Mouse (Mus musculus): ENCODE data around the gene Larp6. TPM values are rescaled to one million over a fixed set of nuclear protein-coding genes. Genes with fewer than 3 reads are reported as not detected.

Gene Larp6
- polyA plus RNA-seq, 1 experiment from 2014 or later: 1.3 TPM

GRCm38 (mm10) chr9:60748191-60748590 lies 35.4 kb downstream of the Larp6 start:
- H3K36me3 ChIP-seq (ENCODE audit: control insufficient read depth, insufficient read depth, low read length): no peaks in the 10 kb centered on the region
- no peak overlapping the region for H3K4me3 ChIP-seq (ENCODE audit: low read length)
- H3K27ac ChIP-seq (ENCODE audit: low read length): no peak overlapping the region
- H3K9ac ChIP-seq (ENCODE audit: low read length): no peak overlapping the region
- H3K9me3 ChIP-seq (ENCODE audit: control insufficient read depth, low read length): peaks cover 2% of the 10 kb centered on the region; the same call in 1 of the 2 replicates
- no peak overlapping the region for H3K4me2 ChIP-seq (ENCODE audit: low read depth, low read length)
- WGBS: 84% methylated on average over 2 of the region's 2 CpGs
- no peaks in the 10 kb centered on the region for H3K27me3 ChIP-seq (ENCODE audit: control insufficient read depth, insufficient read depth, low read depth, low read length)
- no peak for ATAC-seq (ENCODE audit: low read depth)
- H3K4me1 ChIP-seq (replicated peaks; ENCODE audit: control insufficient read depth, insufficient read depth, low read length): peaks cover 9% of the 10 kb centered on the region

GRCm38 (mm10) chr9:60749105-60749504 lies 36.3 kb downstream of the Larp6 start:
- H3K36me3 ChIP-seq (ENCODE audit: control insufficient read depth, insufficient read depth, low read length): no peaks in the 10 kb centered on the region
- ATAC-seq (ENCODE audit: low read depth): no peak
- peaks cover 3% of the 10 kb centered on the region for H3K4me1 ChIP-seq (replicated peaks; ENCODE audit: control insufficient read depth, insufficient read depth, low read length)
- no peak overlapping the region for H3K4me2 ChIP-seq (ENCODE audit: low read depth, low read length)
- H3K27me3 ChIP-seq (ENCODE audit: control insufficient read depth, insufficient read depth, low read depth, low read length): no peaks in the 10 kb centered on the region
- H3K9me3 ChIP-seq (ENCODE audit: control insufficient read depth, low read length): peaks cover 2% of the 10 kb centered on the region; the same call in 1 of the 2 replicates
- no peak overlapping the region for H3K4me3 ChIP-seq (ENCODE audit: low read length)
- WGBS: 74% methylated on average over 2 of the region's 2 CpGs
- H3K27ac ChIP-seq (ENCODE audit: low read length): no peak overlapping the region
- no peak overlapping the region for H3K9ac ChIP-seq (ENCODE audit: low read length)

- no peak overlapping the region for H3K27ac ChIP-seq (ENCODE audit: low read length)
- 85% methylated on average over 5 of the region's 5 CpGs for WGBS
- no peak for ATAC-seq (ENCODE audit: low read depth)
Observed at GRCm38 (mm10) chr9:60751098-60751497, 38.3 kb downstream of the Larp6 start.

GRCm38 (mm10) chr9:60751971-60752370 lies 39.2 kb downstream of the Larp6 start:
- Histone ChIP-seq H3K4me3 (ENCODE audit: low read length) (no peak overlapping the region), H3K27ac (ENCODE audit: low read length) (no peak overlapping the region), H3K4me2 (ENCODE audit: low read depth, low read length) (no peak overlapping the region), H3K9ac (ENCODE audit: low read length) (no peak overlapping the region), H3K4me1 (replicated peaks; ENCODE audit: control insufficient read depth, insufficient read depth, low read length) (0 out of 2 replicates have a peak, but pooled peaks cover 4% of the 10 kb centered on the region), H3K9me3 (ENCODE audit: control insufficient read depth, low read length) (peaks cover 2% of the 10 kb centered on the region; the same call in 1 of the 2 replicates), H3K36me3 (ENCODE audit: control insufficient read depth, insufficient read depth, low read length) (no peaks in the 10 kb centered on the region), H3K27me3 (ENCODE audit: control insufficient read depth, insufficient read depth, low read depth, low read length) (no peaks in the 10 kb centered on the region)
- no peak for ATAC-seq (ENCODE audit: low read depth)
- 56% methylated on average over 6 of the region's 6 CpGs for WGBS

More at GRCm38 (mm10) chr9:60751098-60751497, 38.3 kb downstream of the Larp6 start:
- no peak overlapping the region for H3K9ac ChIP-seq (ENCODE audit: low read length)
- peaks cover 2% of the 10 kb centered on the region; the same call in 1 of the 2 replicates for H3K9me3 ChIP-seq (ENCODE audit: control insufficient read depth, low read length)
- no peak overlapping the region for H3K4me3 ChIP-seq (ENCODE audit: low read length)
- H3K36me3 ChIP-seq (ENCODE audit: control insufficient read depth, insufficient read depth, low read length): no peaks in the 10 kb centered on the region
- no peaks in the 10 kb centered on the region for H3K27me3 ChIP-seq (ENCODE audit: control insufficient read depth, insufficient read depth, low read depth, low read length)
- H3K4me1 ChIP-seq (replicated peaks; ENCODE audit: control insufficient read depth, insufficient read depth, low read length): no peaks in the 10 kb centered on the region
- H3K4me2 ChIP-seq (ENCODE audit: low read depth, low read length): no peak overlapping the region

- ATAC-seq (ENCODE audit: low read depth): no peak
- H3K4me2 ChIP-seq (ENCODE audit: low read depth, low read length): no peak overlapping the region
- H3K9me3 ChIP-seq (ENCODE audit: control insufficient read depth, low read length): peaks cover 2% of the 10 kb centered on the region; the same call in 1 of the 2 replicates
- H3K9ac ChIP-seq (ENCODE audit: low read length): no peak overlapping the region
- peaks cover 9% of the 10 kb centered on the region for H3K4me1 ChIP-seq (replicated peaks; ENCODE audit: control insufficient read depth, insufficient read depth, low read length)
- H3K36me3 ChIP-seq (ENCODE audit: control insufficient read depth, insufficient read depth, low read length): no peaks in the 10 kb centered on the region
- H3K27ac ChIP-seq (ENCODE audit: low read length): no peak overlapping the region
- no peaks in the 10 kb centered on the region for H3K27me3 ChIP-seq (ENCODE audit: control insufficient read depth, insufficient read depth, low read depth, low read length)
- no peak overlapping the region for H3K4me3 ChIP-seq (ENCODE audit: low read length)
Observed at GRCm38 (mm10) chr9:60752636-60753035, 39.8 kb downstream of the Larp6 start.

- H3K4me2 ChIP-seq (ENCODE audit: low read depth, low read length): no peak overlapping the region
- no peak overlapping the region for H3K27ac ChIP-seq (ENCODE audit: low read length)
- peaks cover 21% of the 10 kb centered on the region for H3K4me1 ChIP-seq (replicated peaks; ENCODE audit: control insufficient read depth, insufficient read depth, low read length)
- H3K27me3 ChIP-seq (ENCODE audit: control insufficient read depth, insufficient read depth, low read depth, low read length): no peaks in the 10 kb centered on the region
- 40% methylated on average over 6 of the region's 6 CpGs for WGBS
- H3K9me3 ChIP-seq (ENCODE audit: control insufficient read depth, low read length): no peaks in the 10 kb centered on the region
- no peak overlapping the region for H3K4me3 ChIP-seq (ENCODE audit: low read length)
- no peak overlapping the region for H3K9ac ChIP-seq (ENCODE audit: low read length)
- ATAC-seq (ENCODE audit: low read depth): peak; percentile 38; the same call in 1 of the 2 replicates
- H3K36me3 ChIP-seq (ENCODE audit: control insufficient read depth, insufficient read depth, low read length): no peaks in the 10 kb centered on the region
Observed at GRCm38 (mm10) chr9:60756258-60756657, 43.5 kb downstream of the Larp6 start.

- peak overlapping the region; percentile 65; the same call in 1 of the 2 replicates for H3K27ac ChIP-seq (ENCODE audit: low read length)
- H3K9ac ChIP-seq (ENCODE audit: low read length): no peak overlapping the region
- no peaks in the 10 kb centered on the region for H3K27me3 ChIP-seq (ENCODE audit: control insufficient read depth, insufficient read depth, low read depth, low read length)
- H3K4me1 ChIP-seq (replicated peaks; ENCODE audit: control insufficient read depth, insufficient read depth, low read length): peaks cover 21% of the 10 kb centered on the region
- no peak overlapping the region for H3K4me2 ChIP-seq (ENCODE audit: low read depth, low read length)
- H3K4me3 ChIP-seq (ENCODE audit: low read length): no peak overlapping the region
- 40% methylated on average over 15 of the region's 15 CpGs for WGBS
- H3K9me3 ChIP-seq (ENCODE audit: control insufficient read depth, low read length): no peaks in the 10 kb centered on the region
- peak; percentile 45 for ATAC-seq (ENCODE audit: low read depth)
- no peaks in the 10 kb centered on the region for H3K36me3 ChIP-seq (ENCODE audit: control insufficient read depth, insufficient read depth, low read length)
Observed at GRCm38 (mm10) chr9:60756866-60757740, 44.3 kb downstream of the Larp6 start.

- Histone ChIP-seq H3K27ac (ENCODE audit: low read length) (peak overlapping the region; percentile 65), H3K9ac (ENCODE audit: low read length) (no peak overlapping the region), H3K36me3 (ENCODE audit: control insufficient read depth, insufficient read depth, low read length) (no peaks in the 10 kb centered on the region), H3K4me2 (ENCODE audit: low read depth, low read length) (no peak overlapping the region), H3K27me3 (ENCODE audit: control insufficient read depth, insufficient read depth, low read depth, low read length) (no peaks in the 10 kb centered on the region), H3K4me3 (ENCODE audit: low read length) (no peak overlapping the region), H3K9me3 (ENCODE audit: control insufficient read depth, low read length) (no peaks in the 10 kb centered on the region), H3K4me1 (replicated peaks; ENCODE audit: control insufficient read depth, insufficient read depth, low read length) (peaks cover 21% of the 10 kb centered on the region)
- ATAC-seq (ENCODE audit: low read depth): peak; percentile 46
- WGBS: 9% methylated on average over 5 of the region's 5 CpGs
Observed at GRCm38 (mm10) chr9:60757817-60758216, 45.0 kb downstream of the Larp6 start.

GRCm38 (mm10) chr9:60759436-60760007 lies 46.7 kb downstream of the Larp6 start:
- WGBS: 43% methylated on average over 10 of the region's 10 CpGs
- Histone ChIP-seq H3K9ac (ENCODE audit: low read length) (no peak overlapping the region), H3K4me3 (ENCODE audit: low read length) (no peak overlapping the region), H3K4me1 (replicated peaks; ENCODE audit: control insufficient read depth, insufficient read depth, low read length) (peaks cover 21% of the 10 kb centered on the region), H3K9me3 (ENCODE audit: control insufficient read depth, low read length) (no peaks in the 10 kb centered on the region), H3K27me3 (ENCODE audit: control insufficient read depth, insufficient read depth, low read depth, low read length) (no peaks in the 10 kb centered on the region), H3K27ac (ENCODE audit: low read length) (no peak overlapping the region), H3K4me2 (ENCODE audit: low read depth, low read length) (no peak overlapping the region), H3K36me3 (ENCODE audit: control insufficient read depth, insufficient read depth, low read length) (no peaks in the 10 kb centered on the region)
- no peak for ATAC-seq (ENCODE audit: low read depth)
